Mouse (Mus musculus) stomach, adult 2 months (tissue): ENCODE results near the gene Arfgap3. TPM values are rescaled to one million over a fixed set of nuclear protein-coding genes. Genes with fewer than 3 reads are reported as not detected.

Source experiments
- polyA plus RNA-seq: library from polyadenylated mRNA; depleted of rRNA; stranded (reverse); fragments of >200 nt; gene quantifications from 2 replicates; pipeline ENCODE4 v1.2.3, GENCODE M21; 2012; rRNA removed

Gene Arfgap3
- polyA plus RNA-seq = 15.7 and 20.4 TPM in 2 replicates

GRCm38 (mm10) chr15:83349954-83350711, at the start of gene Arfgap3:
Arfgap3 (minus strand) TSS chr15:83350247.

GRCm38 (mm10) chr15:83251176-83252004, 98.7 kb downstream of the Arfgap3 start, which contains the start of gene A4galt:
A4galt (minus strand) TSS chr15:83251774.

Other genes starting within 250 kb of the Arfgap3 start
- 65.9 and 68.4 TPM in 2 replicates for gene Rrp7a, start 227.4 kb downstream of the Arfgap3 start, polyA plus RNA-seq
- gene Poldip3, start 200.9 kb downstream of the Arfgap3 start, polyA plus RNA-seq = 18.0 and 18.1 TPM in 2 replicates
- gene Cyb5r3, start 177.7 kb downstream of the Arfgap3 start, polyA plus RNA-seq = 130 and 148 TPM in 2 replicates
- gene A4galt, start 98.5 kb downstream of the Arfgap3 start, polyA plus RNA-seq = 20.1 and 26.5 TPM in 2 replicates
- gene Pacsin2, start 114.4 kb upstream of the Arfgap3 start, polyA plus RNA-seq = 33.5 and 35.0 TPM in 2 replicates
- 2.1 and 3.3 TPM in 2 replicates for gene Ttll1, start 160.6 kb upstream of the Arfgap3 start, polyA plus RNA-seq
- 8.3 and 9.7 TPM in 2 replicates for gene Bik, start 176.6 kb upstream of the Arfgap3 start, polyA plus RNA-seq
- gene Tspo, start 213.3 kb upstream of the Arfgap3 start, polyA plus RNA-seq = 429 and 634 TPM in 2 replicates
- 13.6 and 17.0 TPM in 2 replicates for gene Mcat, start 213.5 kb upstream of the Arfgap3 start, polyA plus RNA-seq
- 25.0 and 26.0 TPM in 2 replicates for gene Ttll12, start 244.9 kb upstream of the Arfgap3 start, polyA plus RNA-seq